Mouse (Mus musculus) embryonic facial prominence, embryonic 12.5 days (tissue): Measurements from ENCODE around the gene Ndufb7. TPM values are rescaled to one million over a fixed set of nuclear protein-coding genes. Genes with fewer than 3 reads are reported as not detected.
"Not testable (repeated sequence)": the region's sequence is repeated elsewhere in the genome, so short reads cannot be mapped to it uniquely, and the experiment has no call there.

Source experiments
- ATAC-seq: fragments of 200-750 bp; cut with Nextera tagmentation; 2 replicates; pipeline ENCODE4 v1.8.0; 2017; ENCODE audit not compliant: insufficient number of reproducible peaks, insufficient read depth, low FRiP score, low TSS enrichment
- H3K27ac ChIP-seq: fragments of 300-500 bp; sonication (generic); 2 replicates; pipeline ENCODE4 v1.5.1; 2016; ENCODE audit warnings: mild to moderate bottlenecking
- H3K27me3 ChIP-seq: fragments of 300-500 bp; sonication (generic); 2 replicates; pipeline ENCODE4 v1.6.1; 2016; ENCODE audit warnings: mild to moderate bottlenecking, moderate library complexity
- H3K36me3 ChIP-seq: fragments of 300-500 bp; sonication (generic); 2 replicates; pipeline ENCODE4 v1.6.1; 2016; ENCODE audit warnings: mild to moderate bottlenecking
- H3K4me1 ChIP-seq: fragments of 300-500 bp; sonication (generic); 2 replicates; pipeline ENCODE4 v1.6.1; 2016
- H3K4me2 ChIP-seq: fragments of 300-500 bp; sonication (generic); replicated peaks from 2 replicates; pipeline ENCODE4 v1.6.1; 2016; ENCODE audit warnings: mild to moderate bottlenecking, moderate library complexity
- H3K4me3 ChIP-seq: fragments of 300-500 bp; sonication (generic); 2 replicates; pipeline ENCODE4 v1.5.1; 2016; ENCODE audit warnings: mild to moderate bottlenecking
- H3K9ac ChIP-seq: fragments of 300-500 bp; sonication (generic); 2 replicates; pipeline ENCODE4 v1.6.1; 2016; ENCODE audit warnings: mild to moderate bottlenecking, moderate library complexity
- H3K9me3 ChIP-seq: fragments of 300-500 bp; sonication (generic); 2 replicates; pipeline ENCODE4 v1.6.1; 2016; ENCODE audit warnings: mild to moderate bottlenecking, moderate library complexity
- WGBS: fragments of 180-500 bp; shearing (Covaris S2); methylation state at CpG from one replicate; pipeline ENCODE4 v1.1.7; 2016; 5-methylcytosine and 5-hydroxymethylcytosine counted together
- polyA plus RNA-seq: library from polyadenylated mRNA; unstranded; fragments of >200 nt; fragmentation: Nextera tagmentation; extraction: Ambion mirVana; gene quantifications from 2 replicates; pipeline ENCODE4 v1.2.1, GENCODE M21; 2016

Gene Ndufb7
- polyA plus RNA-seq, 1 experiment from 2014 or later = 312 TPM

- WGBS = 5% methylated on average over 22 of the region's 22 CpGs
- H3K4me2 ChIP-seq = peak overlapping the region; percentile 73
- H3K4me3 ChIP-seq = peak overlapping the region; percentile 62
- peaks cover 17% of the 10 kb centered on the region for H3K4me1 ChIP-seq
- peaks cover 17% of the 10 kb centered on the region; the same call in 1 of the 2 replicates for H3K36me3 ChIP-seq
- H3K9ac ChIP-seq = peak overlapping the region; percentile 88
- no peaks in the 10 kb centered on the region for H3K9me3 ChIP-seq
- peak overlapping the region; percentile 86 for H3K27ac ChIP-seq
- H3K27me3 ChIP-seq = no peaks in the 10 kb centered on the region
- ATAC-seq = no peak; the same call in 1 of the 2 replicates
Measured at GRCm38 (mm10) chr8:83593325-83594166, 27.1 kb downstream of the Ndufb7 start.

- peak overlapping the region; percentile 73 for H3K4me2 ChIP-seq
- H3K4me1 ChIP-seq = peaks cover 17% of the 10 kb centered on the region
- H3K27me3 ChIP-seq = no peaks in the 10 kb centered on the region
- peak overlapping the region; percentile 62 for H3K4me3 ChIP-seq
- peak overlapping the region; percentile 86 for H3K27ac ChIP-seq
- peak overlapping the region; percentile 88 for H3K9ac ChIP-seq
- ATAC-seq = peak; percentile 97
- under 1% methylated on average over 43 of the region's 43 CpGs for WGBS
- peaks cover 10% of the 10 kb centered on the region; the same call in 1 of the 2 replicates for H3K36me3 ChIP-seq
- H3K9me3 ChIP-seq = no peaks in the 10 kb centered on the region
Measured at GRCm38 (mm10) chr8:83594167-83595049, 27.9 kb downstream of the Ndufb7 start.

DNA sequence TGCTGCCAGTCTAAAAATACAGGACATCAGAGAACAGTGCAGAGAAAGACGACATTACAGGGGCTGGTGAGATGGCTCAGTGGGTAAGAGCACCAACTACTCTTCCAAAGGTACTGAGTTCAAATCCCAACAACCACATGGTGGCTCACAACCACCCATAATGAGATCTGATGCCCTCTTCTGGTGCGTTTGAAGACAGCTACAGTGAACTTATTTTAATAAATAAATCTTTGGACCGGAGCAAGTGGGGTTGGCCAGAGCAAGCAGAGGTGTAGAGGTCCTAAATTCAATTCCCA, 28.5 kb downstream of the Ndufb7 start:
- WGBS = 59% methylated on average over 3 of the region's 3 CpGs
- Histone ChIP-seq H3K27ac (peak overlapping the region; percentile 85), H3K4me1 (peaks cover 15% of the 10 kb centered on the region), H3K9ac (peak overlapping the region; percentile 59), H3K4me3 (peak overlapping the region; percentile 62), H3K4me2 (peak overlapping the region; percentile 73)
- H3K36me3 ChIP-seq, H3K27me3 ChIP-seq, H3K9me3 ChIP-seq: not testable (repeated sequence)
- 0 out of 2 replicates have a peak, but pooled peaks have one; percentile 11 for ATAC-seq

- Histone ChIP-seq H3K36me3 (0 out of 2 replicates have a peak, but pooled peaks cover 2% of the 10 kb centered on the region), H3K9ac (no peak overlapping the region), H3K4me2 (no peak overlapping the region), H3K27me3 (no peaks in the 10 kb centered on the region), H3K4me1 (peaks cover 13% of the 10 kb centered on the region), H3K9me3 (no peaks in the 10 kb centered on the region), H3K27ac (no peak overlapping the region), H3K4me3 (no peak overlapping the region)
- ATAC-seq = no peak
- WGBS = 24% methylated on average over 3 of the region's 3 CpGs
Measured at GRCm38 (mm10) chr8:83596369-83596768, 29.9 kb downstream of the Ndufb7 start.

GRCm38 (mm10) chr8:83598146-83598545, 31.7 kb downstream of the Ndufb7 start:
- Histone ChIP-seq H3K36me3 (no peaks in the 10 kb centered on the region), H3K4me2 (no peak overlapping the region), H3K9me3 (no peaks in the 10 kb centered on the region), H3K27me3 (no peaks in the 10 kb centered on the region), H3K4me1 (no peaks in the 10 kb centered on the region), H3K9ac (no peak overlapping the region), H3K4me3 (no peak overlapping the region), H3K27ac (no peak overlapping the region)
- no peak for ATAC-seq
- WGBS = 14% methylated on average over 1 of the region's 1 CpGs

DNA sequence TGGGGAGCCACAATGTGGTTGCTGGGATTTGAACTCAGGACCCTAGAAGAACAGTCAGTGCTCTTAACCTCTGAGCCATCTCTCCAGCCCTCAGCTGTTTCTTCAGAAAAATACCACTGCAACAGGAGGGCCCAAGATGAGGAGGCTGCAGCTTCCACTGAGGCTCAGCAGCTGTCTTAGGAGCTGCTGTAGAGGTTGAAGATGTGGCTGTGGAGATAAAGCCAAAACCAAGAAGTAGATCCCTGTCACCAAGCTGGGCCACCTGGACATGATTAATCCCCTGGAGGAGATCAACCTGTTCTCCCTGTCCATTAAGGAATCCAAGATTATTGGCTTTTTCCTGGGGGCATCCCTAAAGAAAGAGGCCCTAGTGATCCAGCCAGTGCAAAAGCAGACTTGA, 33.3 kb downstream of the Ndufb7 start:
- no peak for ATAC-seq
- H3K4me3 ChIP-seq = no peak overlapping the region
- no peaks in the 10 kb centered on the region for H3K9me3 ChIP-seq
- no peak overlapping the region for H3K9ac ChIP-seq
- H3K4me2 ChIP-seq = no peak overlapping the region
- H3K36me3 ChIP-seq = no peaks in the 10 kb centered on the region
- no peak overlapping the region for H3K27ac ChIP-seq
- no peaks in the 10 kb centered on the region for H3K27me3 ChIP-seq
- no peaks in the 10 kb centered on the region for H3K4me1 ChIP-seq

GRCm38 (mm10) chr8:83602650-83603029, 36.2 kb downstream of the Ndufb7 start:
- peaks cover 6% of the 10 kb centered on the region for H3K4me1 ChIP-seq
- H3K36me3 ChIP-seq = no peaks in the 10 kb centered on the region
- H3K9me3 ChIP-seq = no peaks in the 10 kb centered on the region
- no peaks in the 10 kb centered on the region for H3K27me3 ChIP-seq
- H3K4me2 ChIP-seq = no peak overlapping the region
- no peak overlapping the region for H3K27ac ChIP-seq
- WGBS = 81% methylated on average over 2 of the region's 2 CpGs
- ATAC-seq = no peak
- no peak overlapping the region for H3K9ac ChIP-seq
- no peak overlapping the region for H3K4me3 ChIP-seq

- H3K9me3 ChIP-seq = no peaks in the 10 kb centered on the region
- peak within 1 kb of the TSS; percentile 73 for H3K4me2 ChIP-seq
- peaks cover 14% of the 10 kb centered on the region for H3K4me1 ChIP-seq
- H3K27me3 ChIP-seq = no peaks in the 10 kb centered on the region
- peak within 1 kb of the TSS; percentile 78 for H3K9ac ChIP-seq
- H3K4me3 ChIP-seq = peak within 1 kb of the TSS; percentile 82
- H3K27ac ChIP-seq = peak within 1 kb of the TSS; percentile 98
- H3K36me3 ChIP-seq = peaks cover 31% of the 10 kb centered on the region
- ATAC-seq = peak; percentile 93
- under 1% methylated on average over 69 of the region's 69 CpGs for WGBS
Measured at GRCm38 (mm10) chr8:83607661-83608397, 41.4 kb downstream of the Ndufb7 start, which contains the start of the genes Tecr and Dnajb1. Tecr (minus strand) TSS chr8:83607971. Dnajb1 (plus strand) TSS chr8:83608193.

- ATAC-seq = peak; percentile 76
- Histone ChIP-seq H3K4me2 (peak overlapping the region; percentile 73), H3K27me3 (no peaks in the 10 kb centered on the region), H3K27ac (peak overlapping the region; percentile 98), H3K9ac (peak overlapping the region; percentile 78), H3K4me1 (peaks cover 14% of the 10 kb centered on the region), H3K4me3 (peak overlapping the region; percentile 82), H3K36me3 (peaks cover 36% of the 10 kb centered on the region), H3K9me3 (no peaks in the 10 kb centered on the region)
- WGBS = under 1% methylated on average over 51 of the region's 51 CpGs
Measured at GRCm38 (mm10) chr8:83608398-83608829, 41.9 kb downstream of the Ndufb7 start.

GRCm38 (mm10) chr8:83609086-83609485, 42.6 kb downstream of the Ndufb7 start:
- H3K9me3 ChIP-seq = no peaks in the 10 kb centered on the region
- peaks cover 41% of the 10 kb centered on the region for H3K36me3 ChIP-seq
- H3K27ac ChIP-seq = peak overlapping the region; percentile 98; the same call in 1 of the 2 replicates
- H3K27me3 ChIP-seq = no peaks in the 10 kb centered on the region
- H3K4me3 ChIP-seq = peak overlapping the region; percentile 82
- ATAC-seq = no peak
- peak overlapping the region; percentile 73 for H3K4me2 ChIP-seq
- peak overlapping the region; percentile 78 for H3K9ac ChIP-seq
- peaks cover 14% of the 10 kb centered on the region for H3K4me1 ChIP-seq
- WGBS = 27% methylated on average over 9 of the region's 9 CpGs

GRCm38 (mm10) chr8:83609547-83610180, 43.2 kb downstream of the Ndufb7 start:
- H3K4me3 ChIP-seq = peak overlapping the region; percentile 82
- peak overlapping the region; percentile 78 for H3K9ac ChIP-seq
- no peak for ATAC-seq
- peaks cover 42% of the 10 kb centered on the region for H3K36me3 ChIP-seq
- peak overlapping the region; percentile 73 for H3K4me2 ChIP-seq
- WGBS = 91% methylated on average over 10 of the region's 10 CpGs
- H3K4me1 ChIP-seq = peaks cover 14% of the 10 kb centered on the region
- H3K27me3 ChIP-seq = no peaks in the 10 kb centered on the region
- H3K9me3 ChIP-seq = no peaks in the 10 kb centered on the region
- H3K27ac ChIP-seq = no peak overlapping the region
